In the genomic region with DNA sequence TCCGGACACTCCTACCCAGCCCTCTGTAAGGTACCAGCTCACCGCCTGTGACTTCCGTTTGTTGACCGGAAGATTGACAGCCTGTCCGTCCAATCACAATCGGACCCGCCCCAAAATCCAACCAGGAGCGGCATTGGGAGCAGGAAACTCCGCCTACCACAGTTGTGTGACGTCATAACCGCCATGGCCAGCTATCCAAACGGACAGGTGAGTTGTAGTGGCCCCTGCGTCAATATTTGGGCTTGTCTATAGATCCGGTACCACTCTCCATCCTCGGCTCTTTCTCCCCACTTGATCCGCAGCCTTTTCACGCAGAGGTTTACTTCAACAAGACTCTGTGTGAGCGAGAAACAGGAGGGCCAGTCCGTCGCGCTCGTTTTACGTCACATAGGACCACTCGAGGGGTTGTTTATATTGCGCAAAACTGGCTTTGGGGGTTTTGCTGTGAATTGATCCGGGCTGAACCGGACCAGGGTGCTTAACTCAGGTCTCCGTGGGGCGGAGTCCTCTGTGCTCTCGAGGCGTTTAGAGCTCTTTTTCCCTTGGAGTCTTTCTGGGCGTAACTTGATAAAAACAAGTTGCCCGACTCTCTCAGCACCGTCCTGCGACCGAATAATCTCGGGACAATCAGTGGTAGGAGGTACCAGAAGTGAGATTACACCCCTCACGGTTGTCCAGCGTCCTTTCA, we compare ENCODE assay signal across 1 mouse cellular context.
A peak's percentile ranks its signal among the peaks of the same experiment; 100 is the strongest.
TF ChIP-seq lines count a peak whose summit lies in the region.

No protein-coding gene starts in this region.

TF ChIP-seq in MEL, 35 proteins besides CTCF, POLR2A, EP300 and RAD21 (continued from another document):
- no peak for TF ChIP-seq SMC3 (IDR thresholded peaks at IDR 0.05; ENCODE audit: low read depth, low read length)
- 0 out of 2 replicates have a peak, but pooled peaks have one; percentile 20 for TF ChIP-seq ZMIZ1 (IDR thresholded peaks at IDR 0.05; ENCODE audit: low read depth, low read length)
- TF ChIP-seq TBP (IDR thresholded peaks at IDR 0.05; ENCODE audit: low read depth, low read length): peak; percentile 57
- TF ChIP-seq CHD1 (IDR thresholded peaks at IDR 0.05; ENCODE audit: low read depth, low read length): no peak
- TF ChIP-seq MEF2A (IDR thresholded peaks at IDR 0.05; ENCODE audit: extremely low read depth, insufficient replicate concordance, low read depth, low read length, poor library complexity, severe bottlenecking): no peak
- no peak for TF ChIP-seq ZKSCAN1 (IDR thresholded peaks at IDR 0.05; ENCODE audit: low read depth, low read length)
- TF ChIP-seq ETS1 (IDR thresholded peaks at IDR 0.05; ENCODE audit: low read depth, low read length): no peak
- peak; percentile 10; the same call in 1 of the 2 replicates for TF ChIP-seq ZC3H11A (IDR thresholded peaks at IDR 0.05; ENCODE audit: low read depth, low read length)
- no peak for TF ChIP-seq UBTF (IDR thresholded peaks at IDR 0.05; ENCODE audit: borderline replicate concordance, insufficient read depth, low read depth, low read length)
- TF ChIP-seq GABPA (IDR thresholded peaks at IDR 0.05; ENCODE audit: low read depth, low read length): 0 out of 2 replicates have a peak, but pooled peaks have one; percentile 15
- peak; percentile 95 for TF ChIP-seq MYB (IDR thresholded peaks at IDR 0.05; ENCODE audit: low read depth, low read length)
- TF ChIP-seq POLR2AphosphoS2 (IDR thresholded peaks at IDR 0.05; ENCODE audit: low read length): peak; percentile 48; the same call in 1 of the 2 replicates
- TF ChIP-seq TAL1 (IDR thresholded peaks at IDR 0.05; ENCODE audit: low read length): no peak
- peak; percentile 64 for TF ChIP-seq NELFE (IDR thresholded peaks at IDR 0.05; ENCODE audit: low read depth, low read length)
- TF ChIP-seq E2F4 (IDR thresholded peaks at IDR 0.05; ENCODE audit: borderline replicate concordance, low read depth, low read length): peak; percentile 51; the same call in 1 of the 2 replicates
- no peak for TF ChIP-seq USF1 (IDR thresholded peaks at IDR 0.05; ENCODE audit: low read depth, low read length)
